Mouse (Mus musculus): ENCODE measurements around the gene Arl4d. TPM values are rescaled to one million over a fixed set of nuclear protein-coding genes. Genes with fewer than 3 reads are reported as not detected.
"Not testable (repeated sequence)": the region's sequence is repeated elsewhere in the genome, so short reads cannot be mapped to it uniquely, and the experiment has no call there.

Gene Arl4d
- total and polyA plus RNA-seq, 2 experiments from 2014 or later: 8.1 to 11.3 TPM

DNA sequence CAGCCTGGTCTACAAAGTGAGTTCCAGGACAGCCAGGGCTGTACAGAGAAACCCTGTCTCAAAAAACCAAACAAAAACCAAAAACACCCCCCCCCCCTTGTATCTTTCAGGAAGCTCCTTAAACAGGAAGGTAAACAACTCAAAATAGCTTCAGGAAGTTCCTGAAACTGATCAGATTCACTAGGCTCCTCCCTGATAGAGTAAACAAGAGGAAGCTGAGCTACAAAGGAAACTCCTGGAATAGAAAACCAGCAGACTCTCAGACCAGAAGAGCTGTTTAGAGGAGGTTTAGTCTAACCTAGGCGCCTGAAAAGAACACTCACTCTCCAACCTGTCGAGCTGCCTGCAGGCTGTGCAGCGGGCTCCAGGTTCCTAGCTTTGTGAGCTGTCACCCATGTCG, 25.6 kb upstream of the Arl4d start:
- Histone ChIP-seq H3K4me2 (ENCODE audit: low read depth, low read length) (no peak overlapping the region), H3K9me3 (replicated peaks; ENCODE audit: control insufficient read depth, low read length) (no peaks in the 10 kb centered on the region), H3K4me1 (ENCODE audit: control insufficient read depth, insufficient read depth) (no peaks in the 10 kb centered on the region), H3K36me3 (replicated peaks; ENCODE audit: control insufficient read depth, insufficient read depth, low read length) (peaks cover 15% of the 10 kb centered on the region), H3K4me3 (ENCODE audit: low read depth, low read length) (no peak overlapping the region), H3K27ac (ENCODE audit: low read depth) (no peak overlapping the region), H3K9ac (replicated peaks; ENCODE audit: low read depth, low read length) (no peak overlapping the region), H3K27me3 (ENCODE audit: control insufficient read depth, insufficient read depth, low read length) (no peaks in the 10 kb centered on the region)
- DNase-seq (ENCODE audit: low spot score) (no peak), ATAC-seq (ENCODE audit: insufficient read depth, low read depth) (no peak)
- WGBS: 89% methylated on average over 4 of the region's 4 CpGs
- TF ChIP-seq EP300 (IDR thresholded peaks at IDR 0.05; ENCODE audit: low read depth) (no peak), CTCF (IDR thresholded peaks at IDR 0.05; ENCODE audit: low read depth) (no peak)

DNA sequence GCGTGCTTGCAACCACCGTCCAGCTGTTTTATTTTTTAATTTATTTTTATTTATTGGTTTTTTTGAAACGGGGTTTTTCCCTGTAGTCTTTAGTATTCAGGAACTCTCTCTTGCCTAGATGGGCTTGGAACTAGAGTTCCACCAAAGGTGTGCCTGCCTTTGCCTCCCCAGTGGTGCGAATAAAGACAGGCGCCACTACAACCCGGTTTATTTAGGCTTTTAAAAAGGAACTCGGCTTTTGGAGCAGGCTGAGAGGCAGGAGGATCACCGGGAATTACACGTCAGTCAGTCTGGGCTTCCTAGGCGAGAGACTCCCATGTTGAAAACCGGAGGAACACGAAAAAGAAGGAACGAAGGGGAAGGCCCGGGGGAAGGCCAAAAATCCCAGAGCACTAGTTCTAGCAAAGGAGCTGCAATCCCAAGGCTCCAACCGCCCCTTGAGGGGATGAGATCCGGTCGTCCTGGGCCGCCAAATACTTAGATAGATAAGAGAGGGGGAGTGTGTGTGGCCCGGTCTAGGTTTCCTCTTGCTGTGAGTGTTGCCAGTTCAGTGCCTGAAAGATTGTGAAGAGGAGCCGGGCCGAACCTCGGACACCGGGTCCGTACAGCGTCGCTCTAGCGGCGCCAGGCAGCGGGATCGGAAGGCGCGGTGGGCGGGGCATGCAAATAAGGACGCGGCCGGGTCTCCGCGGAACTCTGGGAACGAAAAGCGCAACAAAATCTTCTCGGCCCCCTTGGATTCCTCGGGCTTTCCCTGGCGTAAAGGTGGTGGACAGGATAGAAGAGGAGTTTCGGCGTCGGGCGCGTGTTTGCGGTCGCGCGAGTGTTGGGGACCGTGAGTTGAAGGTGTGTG, 24.3 kb upstream of the Arl4d start:
- H3K27me3 ChIP-seq (ENCODE audit: control insufficient read depth, insufficient read depth, low read length); H3K36me3 ChIP-seq (replicated peaks; ENCODE audit: control insufficient read depth, insufficient read depth, low read length); H3K4me1 ChIP-seq (ENCODE audit: control insufficient read depth, insufficient read depth); H3K9me3 ChIP-seq (replicated peaks; ENCODE audit: control insufficient read depth, low read length): not testable (repeated sequence)
- peak overlapping the region; percentile 87 for H3K27ac ChIP-seq (ENCODE audit: low read depth)
- peak overlapping the region; percentile 57 for H3K4me2 ChIP-seq (ENCODE audit: low read depth, low read length)
- WGBS: 6% methylated on average over 39 of the region's 53 CpGs
- H3K9ac ChIP-seq (replicated peaks; ENCODE audit: low read depth, low read length): peak overlapping the region; percentile 53
- peak; percentile 24 for DNase-seq (ENCODE audit: low spot score)
- ATAC-seq (ENCODE audit: insufficient read depth, low read depth): peak; percentile 73
- peak overlapping the region; percentile 39 for H3K4me3 ChIP-seq (ENCODE audit: low read depth, low read length)

DNA sequence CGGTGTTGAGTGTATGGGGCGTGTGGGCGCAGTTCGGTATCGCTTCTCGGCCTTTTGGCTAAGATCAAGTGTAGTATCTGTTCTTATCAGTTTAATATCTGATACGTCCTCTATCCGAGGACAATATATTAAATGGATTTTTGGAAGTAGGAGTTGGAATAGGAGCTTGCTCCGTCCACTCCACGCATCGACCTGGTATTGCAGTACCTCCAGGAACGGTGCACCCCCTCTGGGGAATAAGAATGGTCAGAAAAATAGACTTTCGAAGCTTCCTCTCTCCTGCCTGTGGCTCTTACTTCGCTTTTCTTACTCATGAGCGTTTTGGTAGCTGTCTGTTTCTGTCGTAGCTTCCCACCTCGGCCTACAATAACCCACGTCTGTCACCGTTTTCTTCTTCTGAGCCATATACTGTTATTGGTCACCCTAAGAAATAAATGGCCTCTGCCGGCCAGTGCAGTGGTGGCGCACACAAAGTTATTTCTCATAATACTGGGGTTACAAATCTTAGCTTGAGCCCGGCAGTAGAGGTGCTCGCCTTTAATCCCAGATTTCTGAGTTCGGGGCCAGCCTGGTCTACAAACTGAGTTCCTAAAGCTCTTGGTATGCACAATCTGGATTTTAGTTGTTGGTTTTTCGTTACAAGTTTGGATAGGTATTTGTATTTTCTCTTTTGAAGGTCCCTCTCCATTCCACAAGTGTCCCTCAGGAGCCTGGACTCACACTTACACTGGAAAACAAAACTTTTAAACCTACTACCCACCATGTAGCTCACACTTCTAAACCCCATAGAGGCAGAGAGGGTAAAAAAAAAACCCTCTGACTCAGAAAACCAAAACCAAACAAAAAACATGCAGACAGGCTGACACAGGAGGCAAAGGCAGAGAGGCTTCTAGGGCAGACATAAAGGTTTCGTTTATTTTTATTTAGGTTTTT, 23.4 kb upstream of the Arl4d start:
- WGBS: 6% methylated on average over 13 of the region's 26 CpGs
- peak; percentile 31 for DNase-seq (ENCODE audit: low spot score)
- not testable (repeated sequence) for H3K27me3 ChIP-seq (ENCODE audit: control insufficient read depth, insufficient read depth, low read length); H3K36me3 ChIP-seq (replicated peaks; ENCODE audit: control insufficient read depth, insufficient read depth, low read length); H3K4me1 ChIP-seq (ENCODE audit: control insufficient read depth, insufficient read depth); H3K9me3 ChIP-seq (replicated peaks; ENCODE audit: control insufficient read depth, low read length)
- Histone ChIP-seq H3K4me2 (ENCODE audit: low read depth, low read length) (peak overlapping the region; percentile 15; the same call in 1 of the 2 replicates), H3K27ac (ENCODE audit: low read depth) (peak overlapping the region; percentile 87), H3K9ac (replicated peaks; ENCODE audit: low read depth, low read length) (0 out of 2 replicates have a peak overlapping the region, but pooled peaks have one; percentile 53), H3K4me3 (ENCODE audit: low read depth, low read length) (0 out of 2 replicates have a peak overlapping the region, but pooled peaks have one; percentile 39)
- peak; percentile 71 for ATAC-seq (ENCODE audit: insufficient read depth, low read depth)

DNA sequence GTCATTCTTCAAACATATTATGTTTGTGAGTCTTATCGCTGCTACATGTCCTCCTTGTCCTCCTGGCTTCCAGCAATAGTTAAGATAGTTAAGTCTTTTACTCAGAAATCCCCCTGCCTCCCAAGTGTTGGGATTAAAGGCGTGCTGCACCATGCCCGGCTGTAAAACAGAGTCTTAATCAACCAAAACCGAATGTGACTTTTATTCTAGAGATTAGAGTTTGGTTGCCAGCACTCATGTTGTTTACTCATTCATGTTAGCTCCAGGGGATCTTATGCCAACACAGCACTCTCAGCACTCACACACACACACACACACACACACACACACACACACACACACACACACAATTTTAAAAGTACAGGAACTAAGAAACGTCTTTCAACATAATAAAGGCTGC, 22.4 kb upstream of the Arl4d start:
- no peak for TF ChIP-seq EP300 (IDR thresholded peaks at IDR 0.05; ENCODE audit: low read depth)
- no peak for TF ChIP-seq CTCF (IDR thresholded peaks at IDR 0.05; ENCODE audit: low read depth)
- 0 out of 2 replicates have a peak overlapping the region, but pooled peaks have one; percentile 48 for H3K27ac ChIP-seq (ENCODE audit: low read depth)
- H3K27me3 ChIP-seq (ENCODE audit: control insufficient read depth, insufficient read depth, low read length): no peaks in the 10 kb centered on the region
- H3K4me1 ChIP-seq (ENCODE audit: control insufficient read depth, insufficient read depth): no peaks in the 10 kb centered on the region
- no peak overlapping the region for H3K4me3 ChIP-seq (ENCODE audit: low read depth, low read length)
- 53% methylated on average over 5 of the region's 5 CpGs for WGBS
- H3K9ac ChIP-seq (replicated peaks; ENCODE audit: low read depth, low read length): no peak overlapping the region
- no peak overlapping the region for H3K4me2 ChIP-seq (ENCODE audit: low read depth, low read length)
- H3K36me3 ChIP-seq (replicated peaks; ENCODE audit: control insufficient read depth, insufficient read depth, low read length): no peaks in the 10 kb centered on the region
- no peaks in the 10 kb centered on the region for H3K9me3 ChIP-seq (replicated peaks; ENCODE audit: control insufficient read depth, low read length)
- DNase-seq (ENCODE audit: low spot score) (no peak), ATAC-seq (ENCODE audit: insufficient read depth, low read depth) (no peak)

DNA sequence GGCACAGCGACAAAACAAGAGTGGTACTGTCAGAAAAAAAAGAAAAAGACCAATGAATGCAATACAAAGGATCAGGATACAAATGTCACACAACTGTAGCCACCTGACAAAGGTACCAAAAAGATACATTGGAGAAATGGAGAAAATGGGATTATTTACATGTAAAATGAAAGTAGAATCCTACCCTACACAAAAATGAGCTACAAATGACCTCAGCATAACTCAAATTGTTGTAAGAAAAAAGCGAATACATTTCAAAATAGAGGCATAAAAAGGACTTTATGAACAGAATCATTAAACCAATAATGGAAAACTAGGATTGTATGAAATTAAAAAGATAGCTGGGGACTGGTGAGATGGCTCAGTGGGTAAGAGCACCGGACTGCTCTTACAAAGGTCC, 20.8 kb upstream of the Arl4d start:
- Histone ChIP-seq H3K9ac (replicated peaks; ENCODE audit: low read depth, low read length) (no peak overlapping the region), H3K36me3 (replicated peaks; ENCODE audit: control insufficient read depth, insufficient read depth, low read length) (no peaks in the 10 kb centered on the region), H3K4me2 (ENCODE audit: low read depth, low read length) (no peak overlapping the region), H3K9me3 (replicated peaks; ENCODE audit: control insufficient read depth, low read length) (no peaks in the 10 kb centered on the region), H3K27me3 (ENCODE audit: control insufficient read depth, insufficient read depth, low read length) (no peaks in the 10 kb centered on the region), H3K4me1 (ENCODE audit: control insufficient read depth, insufficient read depth) (no peaks in the 10 kb centered on the region), H3K4me3 (ENCODE audit: low read depth, low read length) (no peak overlapping the region), H3K27ac (ENCODE audit: low read depth) (no peak overlapping the region)
- ATAC-seq (ENCODE audit: insufficient read depth, low read depth) (no peak), DNase-seq (ENCODE audit: low spot score) (no peak)
- 57% methylated on average over 3 of the region's 3 CpGs for WGBS
- TF ChIP-seq CTCF (IDR thresholded peaks at IDR 0.05; ENCODE audit: low read depth): no peak
- no peak for TF ChIP-seq EP300 (IDR thresholded peaks at IDR 0.05; ENCODE audit: low read depth)

DNA sequence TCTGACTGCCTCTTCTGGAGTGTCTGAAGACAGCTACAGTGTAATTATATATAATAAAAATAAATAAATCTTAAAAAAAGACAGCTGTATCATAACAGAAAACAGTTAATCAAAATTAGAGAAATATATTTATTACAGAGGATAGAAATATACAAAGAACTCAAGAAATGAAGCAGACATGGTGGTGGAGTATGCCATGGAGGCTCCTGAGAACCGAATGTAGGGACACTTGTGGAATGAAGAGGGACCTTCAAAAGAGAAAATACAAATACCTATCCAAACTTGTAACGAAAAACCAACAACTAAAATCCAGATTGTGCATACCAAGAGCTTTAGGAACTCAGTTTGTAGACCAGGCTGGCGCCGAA, 20.3 kb upstream of the Arl4d start:
- not testable (repeated sequence) for H3K36me3 ChIP-seq (replicated peaks; ENCODE audit: control insufficient read depth, insufficient read depth, low read length); H3K4me3 ChIP-seq (ENCODE audit: low read depth, low read length); DNase-seq (ENCODE audit: low spot score); ATAC-seq (ENCODE audit: insufficient read depth, low read depth); H3K4me1 ChIP-seq (ENCODE audit: control insufficient read depth, insufficient read depth); H3K9ac ChIP-seq (replicated peaks; ENCODE audit: low read depth, low read length); H3K27me3 ChIP-seq (ENCODE audit: control insufficient read depth, insufficient read depth, low read length); H3K9me3 ChIP-seq (replicated peaks; ENCODE audit: control insufficient read depth, low read length); H3K4me2 ChIP-seq (ENCODE audit: low read depth, low read length)
- under 1% methylated on average over 4 of the region's 4 CpGs for WGBS
- H3K27ac ChIP-seq (ENCODE audit: low read depth): peak overlapping the region; percentile 26; the same call in 1 of the 2 replicates

All from heart, postnatal 0 days (tissue).